Mouse (Mus musculus) CH12.LX (cell line): ENCODE data around the gene Ptov1. TPM values are rescaled to one million over a fixed set of nuclear protein-coding genes. Genes with fewer than 3 reads are reported as not detected.

Experiments
- DNase-seq: peaks from one replicate; pipeline ENCODE4 v3.0.0-alpha.2; 2013; ENCODE audit errors: extremely low read depth
- H3K27ac ChIP-seq: 2 replicates; pipeline ENCODE4 v1.5.1; 2012; ENCODE audit warnings: low read depth, mild to moderate bottlenecking, control low read depth, moderate library complexity; ENCODE audit not compliant: insufficient read depth
- H3K27me3 ChIP-seq: replicated peaks from 2 replicates; pipeline ENCODE3; 2012; ENCODE audit warnings: inconsistent platforms
- H3K36me3 ChIP-seq, 2 experiments: replicated peaks in 1 of 2; 2 replicates each; pipeline versions ENCODE3 to v1.6.1; 2012; ENCODE audit warnings: inconsistent platforms in 1 of 2, low read length in 1 of 2, mild to moderate bottlenecking in 1 of 2, mixed read lengths in 1 of 2, moderate library complexity in 1 of 2; ENCODE audit not compliant: control insufficient read depth in 1 of 2, insufficient read depth in 1 of 2
- H3K4me1 ChIP-seq, 2 experiments: 2 replicates each; pipeline ENCODE4 v1.6.1; 2012; ENCODE audit warnings: inconsistent platforms in 1 of 2, moderate library complexity in 1 of 2; ENCODE audit not compliant: insufficient read depth in 2 of 2, control insufficient read depth in 1 of 2
- H3K4me2 ChIP-seq: 2 replicates; pipeline ENCODE4 v1.6.1; 2012; ENCODE audit warnings: low read depth, mild to moderate bottlenecking, control low read depth; ENCODE audit not compliant: poor library complexity, insufficient read depth, severe bottlenecking
- H3K4me3 ChIP-seq, 3 experiments: fragments of 150-350 bp in 1 of 3; sonication (generic) in 1 of 3; replicated peaks in 1 of 3; 2 replicates each; pipeline versions ENCODE3 to v1.5.1; 2011 to 2012; ENCODE audit warnings: low read depth in 2 of 3, low read length in 2 of 3, mild to moderate bottlenecking in 2 of 3, moderate library complexity in 2 of 3, control low read depth in 1 of 3, improper control_type of control experiment in 1 of 3, inconsistent platforms in 1 of 3, mixed read lengths in 1 of 3; ENCODE audit not compliant: poor library complexity in 1 of 3
- H3K79me2 ChIP-seq: replicated peaks from 2 replicates; pipeline ENCODE4 v1.6.1; 2012; ENCODE audit warnings: mild to moderate bottlenecking, moderate library complexity; ENCODE audit not compliant: control insufficient read depth, poor library complexity, insufficient read depth, severe bottlenecking; ENCODE audit errors: extremely low read depth
- H3K9ac ChIP-seq: 2 replicates; pipeline ENCODE4 v1.6.1; 2012; ENCODE audit warnings: low read depth, mild to moderate bottlenecking, control low read depth, moderate library complexity; ENCODE audit not compliant: insufficient read depth
- H3K9me3 ChIP-seq: replicated peaks from 2 replicates; pipeline ENCODE3; 2012; ENCODE audit warnings: low read length, inconsistent platforms, mixed read lengths
- CHD2 ChIP-seq: IDR thresholded peaks from 2 replicates; pipeline ENCODE4 v1.6.1; 2011; ENCODE audit warnings: low read length, improper control_type of control experiment
- CTCF ChIP-seq, 2 experiments: IDR thresholded peaks in 1 of 2; conservative IDR thresholded peaks in 1 of 2; 2 replicates each; pipeline ENCODE4 v1.5.1; 2011 to 2012; ENCODE audit warnings: low read depth in 2 of 2, low read length in 2 of 2, improper control_type of control experiment in 1 of 2, inconsistent platforms in 1 of 2, mild to moderate bottlenecking in 1 of 2, moderate library complexity in 1 of 2
- E2F4 ChIP-seq: IDR thresholded peaks from 2 replicates; pipeline ENCODE4 v1.6.1; 2011; ENCODE audit warnings: low read depth, low read length, improper control_type of control experiment; ENCODE audit not compliant: insufficient replicate concordance
- ELF1 ChIP-seq: IDR thresholded peaks from 2 replicates; pipeline ENCODE4 v1.6.1; 2014; ENCODE audit warnings: low read depth, mild to moderate bottlenecking, inconsistent platforms, low read length, improper control_type of control experiment
- EP300 ChIP-seq: IDR thresholded peaks from 2 replicates; pipeline ENCODE4 v1.6.1; 2011; ENCODE audit warnings: low read length, improper control_type of control experiment
- GABPA ChIP-seq: IDR thresholded peaks from 2 replicates; pipeline ENCODE4 v1.6.1; 2012; ENCODE audit warnings: low read depth, low read length, improper control_type of control experiment, inconsistent platforms; ENCODE audit not compliant: insufficient replicate concordance
- HCFC1 ChIP-seq: IDR thresholded peaks from 2 replicates; pipeline ENCODE4 v1.6.1; 2012; ENCODE audit warnings: low read depth, mild to moderate bottlenecking, inconsistent platforms, low read length, improper control_type of control experiment
- JUND ChIP-seq: conservative IDR thresholded peaks from 2 replicates; pipeline ENCODE4 v1.6.1; 2011; ENCODE audit warnings: low read depth, low read length, improper control_type of control experiment
- KAT2A ChIP-seq: IDR thresholded peaks from 2 replicates; pipeline ENCODE4 v1.6.1; 2012; ENCODE audit warnings: low read length, improper control_type of control experiment, inconsistent platforms; ENCODE audit not compliant: insufficient replicate concordance
- MAFK ChIP-seq: IDR thresholded peaks from 2 replicates; pipeline ENCODE4 v1.6.1; 2011; ENCODE audit warnings: low read length, improper control_type of control experiment; ENCODE audit not compliant: insufficient replicate concordance
- MAX ChIP-seq: IDR thresholded peaks from 2 replicates; pipeline ENCODE4 v1.6.1; 2011; ENCODE audit warnings: low read length, improper control_type of control experiment
- MAZ ChIP-seq: IDR thresholded peaks from 2 replicates; pipeline ENCODE4 v1.6.1; 2012; ENCODE audit warnings: low read depth, mild to moderate bottlenecking, inconsistent platforms, low read length, improper control_type of control experiment, moderate library complexity
- MEF2A ChIP-seq: IDR thresholded peaks from 2 replicates; pipeline ENCODE4 v1.6.1; 2014; ENCODE audit warnings: low read depth, mild to moderate bottlenecking, inconsistent platforms, low read length, improper control_type of control experiment, borderline replicate concordance
- MXI1 ChIP-seq: IDR thresholded peaks from 2 replicates; pipeline ENCODE4 v1.6.1; 2011; ENCODE audit warnings: mild to moderate bottlenecking, low read depth, low read length, improper control_type of control experiment
- MYC ChIP-seq: IDR thresholded peaks from 2 replicates; pipeline ENCODE4 v1.6.1; 2011; ENCODE audit warnings: low read depth, mild to moderate bottlenecking, improper control_type of control experiment, low read length
- NRF1 ChIP-seq: IDR thresholded peaks from 2 replicates; pipeline ENCODE4 v1.6.1; 2014; ENCODE audit warnings: low read depth, mild to moderate bottlenecking, inconsistent platforms, low read length, improper control_type of control experiment, moderate library complexity
- POLR2A ChIP-seq: IDR thresholded peaks from 2 replicates; pipeline ENCODE4 v1.6.1; 2011; ENCODE audit warnings: low read depth, mild to moderate bottlenecking, improper control_type of control experiment, low read length
- POLR2AphosphoS2 ChIP-seq: IDR thresholded peaks from 2 replicates; pipeline ENCODE4 v1.6.1; 2011; ENCODE audit warnings: low read depth, low read length, improper control_type of control experiment
- RAD21 ChIP-seq: IDR thresholded peaks from 2 replicates; pipeline ENCODE4 v1.6.1; 2011; ENCODE audit warnings: low read depth, mild to moderate bottlenecking, low read length, improper control_type of control experiment, moderate library complexity
- SIN3A ChIP-seq: IDR thresholded peaks from 2 replicates; pipeline ENCODE4 v1.6.1; 2012; ENCODE audit warnings: low read length, improper control_type of control experiment, inconsistent platforms
- TBP ChIP-seq: conservative IDR thresholded peaks from 2 replicates; pipeline ENCODE4 v1.6.1; 2011; ENCODE audit warnings: low read depth, low read length, improper control_type of control experiment
- TCF12 ChIP-seq: IDR thresholded peaks from 2 replicates; pipeline ENCODE4 v1.6.1; 2014; ENCODE audit warnings: low read depth, mild to moderate bottlenecking, inconsistent platforms, low read length, improper control_type of control experiment
- USF1 ChIP-seq: IDR thresholded peaks from 2 replicates; pipeline ENCODE4 v1.6.1; 2014; ENCODE audit warnings: low read depth, mild to moderate bottlenecking, inconsistent platforms, low read length, improper control_type of control experiment
- ZC3H11A ChIP-seq: IDR thresholded peaks from 2 replicates; pipeline ENCODE4 v1.6.1; 2012; ENCODE audit warnings: low read depth, mild to moderate bottlenecking, inconsistent platforms, low read length, improper control_type of control experiment
- ZKSCAN1 ChIP-seq: IDR thresholded peaks from 2 replicates; pipeline ENCODE4 v1.6.1; 2012; ENCODE audit warnings: low read depth, inconsistent platforms, low read length, improper control_type of control experiment, borderline replicate concordance
- dilution Hi-C: fragments of 300-500 bp; cut with MboI; formaldehyde crosslinking; loops from 2 replicates; pipeline ENCODE4 v1.14.3; 2020; ENCODE audit warnings: low sequenced_read_pairs; ENCODE audit not compliant: extremely low pct_unique_long_range_greater_than_20kb, extremely low pct_ligation_motif_present
- in situ Hi-C: fragments of 300-500 bp; cut with MboI; formaldehyde crosslinking; loops from 3 replicates; pipeline ENCODE4 v1.14.3; 2019; ENCODE audit warnings: low sequenced_read_pairs, low pct_ligation_motif_present, low pct_unique_long_range_greater_than_20kb, mixed read lengths
- polyA plus RNA-seq: library from polyadenylated mRNA; unstranded; fragments of >175 nt; gene quantifications from 2 replicates; pipeline ENCODE4 v1.2.1, GENCODE M21; 2012; ENCODE audit warnings: low read depth; ENCODE audit not compliant: insufficient read length
- total RNA-seq, 2 experiments: library from RNA; depleted of rRNA; stranded (reverse); fragments of 300-350 nt in 1 of 2; fragments of >200 nt in 1 of 2; gene quantifications; 2 replicates each; pipeline ENCODE4 v1.2.3; 2012 to 2014

Gene Ptov1
- total and polyA plus RNA-seq, 3 experiments, result 5.7 to 21.0 (median 16.8) TPM

DNA sequence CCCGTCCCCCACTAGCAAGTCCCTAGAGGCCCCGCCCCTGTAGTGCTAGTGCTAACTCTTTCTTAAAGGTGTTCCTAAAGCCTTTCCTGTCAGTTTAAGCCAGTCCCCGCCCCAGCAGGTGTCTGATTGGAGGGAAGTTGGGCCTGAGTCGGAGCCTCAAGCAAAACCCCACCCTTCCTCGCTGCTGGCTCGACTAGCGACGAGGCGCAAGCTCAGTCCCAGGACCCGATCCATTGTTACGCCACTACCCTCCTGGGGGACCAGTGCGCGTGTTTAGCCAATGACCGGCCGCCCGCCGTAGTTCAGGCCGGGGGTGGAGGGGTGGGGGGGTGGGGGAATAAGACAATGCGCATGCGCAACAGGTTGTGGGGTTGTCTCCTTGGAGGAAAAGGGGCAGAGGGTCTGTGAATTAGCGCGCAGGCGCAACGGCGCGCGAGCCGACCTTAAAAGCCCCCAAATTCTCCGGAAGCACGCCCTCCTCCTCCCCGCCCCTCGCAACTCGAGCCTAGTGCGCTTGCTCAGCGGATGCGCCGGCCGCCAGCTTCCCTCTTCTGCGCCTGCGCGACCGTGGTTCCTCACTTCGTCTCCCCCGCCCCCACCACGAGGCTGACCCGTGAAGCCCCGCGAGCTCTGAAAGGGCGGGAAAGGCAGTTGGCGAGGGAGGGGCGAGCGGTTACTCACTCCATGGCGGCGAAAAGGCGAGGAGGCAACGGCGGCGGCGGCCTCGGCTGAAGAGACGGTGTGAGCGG is 53.7 kb downstream of the Ptov1 start, which contains the start of the genes Nup62 and Il4i1:
TSS of gene Nup62 (plus strand) at position 368 of the 749 bp plus-strand sequence.
TSS of gene Il4i1 (plus strand) at position 667 of the 749 bp plus-strand sequence.
- H3K27me3 ChIP-seq, result no peaks in the 10 kb centered on the region
- no peaks in the 10 kb centered on the region for H3K9me3 ChIP-seq
- DNase-seq, result peak; percentile 99
- H3K79me2 ChIP-seq, result peaks cover 60% of the 10 kb centered on the region
- peaks cover 24 to 35% of the 10 kb centered on the region in 2 experiments for H3K4me1 ChIP-seq
- dilution Hi-C loops, result no loop called here
- H3K4me2 ChIP-seq, result peak within 1 kb of the TSS; percentile 95
- in situ Hi-C loops, result no loop called here
- H3K27ac ChIP-seq, result peak within 1 kb of the TSS; percentile 97
- peak within 1 kb of the TSS; percentile 93 for H3K9ac ChIP-seq
- H3K4me3 ChIP-seq, result peak within 1 kb of the TSS; percentile 77 to 89 (median 86)
- H3K36me3 ChIP-seq, result peaks cover 42 to 65% of the 10 kb centered on the region in 2 experiments
- no peak for TF ChIP-seq ZC3H11A
- TF ChIP-seq ELF1, result peak; percentile 75
- TF ChIP-seq TCF12, result peak; percentile 82; the same call in 1 of the 2 replicates
- peak; percentile 85 for TF ChIP-seq NRF1
- TF ChIP-seq KAT2A, result 0 out of 2 replicates have a peak, but pooled peaks have one; percentile 49
- TF ChIP-seq MYC, result peak; percentile 59; the same call in 1 of the 2 replicates
- peak; percentile 97 for TF ChIP-seq CHD2
- peak; percentile 83; the same call in 1 of the 2 replicates for TF ChIP-seq E2F4
- TF ChIP-seq TBP, result 0 out of 2 replicates have a peak, but pooled peaks have one; percentile 6
- TF ChIP-seq HCFC1, result peak; percentile 72
- no peak for TF ChIP-seq EP300
- TF ChIP-seq SIN3A, result 0 out of 2 replicates have a peak, but pooled peaks have one; percentile 40
- peak; percentile 87 for TF ChIP-seq POLR2A
- TF ChIP-seq MEF2A, result no peak
- peak; percentile 96 for TF ChIP-seq MAZ
- TF ChIP-seq MAX, result peak; percentile 69

DNA sequence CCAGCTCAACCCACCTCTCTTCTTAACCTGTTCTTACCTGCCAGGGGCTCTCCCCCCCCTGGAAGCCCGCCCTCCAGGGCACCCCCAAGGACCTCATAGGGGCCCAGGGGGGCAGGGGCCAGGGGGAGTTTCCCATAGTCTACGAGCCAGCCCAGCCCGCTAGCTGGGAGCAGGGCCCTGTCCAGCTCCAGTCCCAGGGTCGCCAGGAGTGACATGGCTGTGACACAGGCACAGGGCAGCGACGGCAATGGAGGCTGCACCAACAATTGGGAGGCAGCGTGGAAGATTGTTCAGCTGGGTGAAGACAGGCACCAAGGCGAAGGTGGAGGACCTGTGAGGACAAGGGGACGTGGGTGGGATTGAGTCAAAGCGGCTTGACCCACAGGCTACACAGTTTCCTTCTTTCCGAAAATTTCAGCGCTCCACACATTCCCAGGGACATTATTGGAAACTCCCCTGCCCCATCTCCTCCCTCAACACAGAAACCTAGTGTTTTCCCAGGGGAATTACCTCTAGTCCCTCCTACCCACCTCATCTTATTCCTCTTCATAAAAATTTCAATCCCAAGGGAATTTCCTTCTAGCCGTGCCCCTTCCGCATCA is 54.5 kb downstream of the Ptov1 start:
- in situ Hi-C loops, result no loop called here
- Histone ChIP-seq H3K36me3 (peaks cover 48 to 65% of the 10 kb centered on the region in 2 experiments), H3K27ac (peak overlapping the region; percentile 17; the same call in 1 of the 2 replicates), H3K9ac (peak overlapping the region; percentile 93), H3K4me1 (peaks cover 19 to 26% of the 10 kb centered on the region in 2 experiments), H3K4me2 (peak overlapping the region; percentile 58), H3K27me3 (no peaks in the 10 kb centered on the region), H3K9me3 (no peaks in the 10 kb centered on the region), H3K4me3 (peak overlapping the region; percentile 77 to 89 (median 86)), H3K79me2 (peaks cover 52% of the 10 kb centered on the region)
- dilution Hi-C loops, result no loop called here
- TF ChIP-seq GABPA, result no peak
- TF ChIP-seq MAFK, result no peak
- TF ChIP-seq USF1, result no peak
- TF ChIP-seq CHD2, result no peak
- TF ChIP-seq ZKSCAN1, result no peak
- TF ChIP-seq CTCF (conservative IDR thresholded peaks at IDR 0.05 in 1 of 2, IDR thresholded peaks at IDR 0.05 in 1 of 2; ENCODE audit: low read depth in 2 of 2, low read length in 2 of 2), result no peak
- no peak for TF ChIP-seq TBP
- TF ChIP-seq JUND, result no peak
- no peak for TF ChIP-seq RAD21
- TF ChIP-seq MXI1, result no peak
- TF ChIP-seq MEF2A, result no peak
- TF ChIP-seq E2F4, result no peak
- TF ChIP-seq NRF1, result no peak
- no peak for TF ChIP-seq MAX
- TF ChIP-seq POLR2AphosphoS2, result no peak
- DNase-seq, result no peak
